Mouse (Mus musculus) hindlimb bud, embryonic 11.5 days (tissue): ENCODE results near the gene Pgbd1.
"Not testable (repeated sequence)": the region's sequence is repeated elsewhere in the genome, so short reads cannot be mapped to it uniquely, and the experiment has no call there.

Experiments used
- DNase-seq: peaks from one replicate; pipeline ENCODE4 v3.0.0-alpha.2; 2012; ENCODE audit warnings: low read depth, low spot score; ENCODE audit errors: extremely low spot score

The Pgbd1 gene

DNA sequence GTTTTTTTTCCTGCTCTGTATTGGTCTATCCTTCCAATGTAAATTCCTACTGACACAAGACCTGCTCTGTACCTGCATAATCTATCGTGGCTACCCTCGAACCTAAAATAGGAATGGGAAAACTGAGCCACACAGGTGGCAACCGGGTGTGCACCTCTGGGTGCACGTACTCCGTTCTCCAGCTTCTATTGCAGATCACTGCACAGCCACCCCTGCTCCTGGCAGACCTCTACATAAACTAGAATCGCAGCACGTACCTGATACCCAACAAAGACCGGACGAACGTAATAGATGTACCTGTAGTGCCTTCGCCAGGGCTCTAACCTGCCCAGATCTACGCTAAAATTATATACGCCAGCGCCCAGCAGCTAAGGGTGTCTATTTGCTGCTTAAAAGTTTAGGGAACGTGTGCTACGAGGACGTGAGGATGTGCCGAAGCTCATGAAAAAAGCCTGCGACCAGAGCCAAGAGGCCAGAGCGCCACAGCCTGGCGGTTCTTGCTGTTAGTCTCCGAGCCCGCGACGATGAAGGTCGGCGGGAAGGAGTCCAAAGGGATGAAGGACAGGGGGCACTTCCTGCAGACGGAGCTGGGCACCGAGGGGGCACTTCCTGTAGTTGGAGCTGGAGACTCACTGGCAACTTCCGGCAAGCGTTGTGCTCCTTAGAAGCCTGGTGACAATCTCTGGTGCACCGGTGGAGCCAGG lies at the start of gene Pgbd1:
Pgbd1 (minus strand) TSS at position 556 of the 704 bp plus-strand sequence.
- DNase-seq = peak; percentile 50

GRCm38 (mm10) chr13:21486881-21487280 lies 46.0 kb upstream of the Pgbd1 start:
- DNase-seq = no peak

GRCm38 (mm10) chr13:21478759-21479670 lies 38.2 kb upstream of the Pgbd1 start, which contains the start of the genes Zkscan4 and Gm10065:
Gene Zkscan4 (plus strand): TSS chr13:21478907.
Gene Gm10065 (minus strand): TSS chr13:21479441.
- DNase-seq = peak; percentile 12

- no peak for DNase-seq
Measured at GRCm38 (mm10) chr13:21472427-21472826, 31.6 kb upstream of the Pgbd1 start.

DNA sequence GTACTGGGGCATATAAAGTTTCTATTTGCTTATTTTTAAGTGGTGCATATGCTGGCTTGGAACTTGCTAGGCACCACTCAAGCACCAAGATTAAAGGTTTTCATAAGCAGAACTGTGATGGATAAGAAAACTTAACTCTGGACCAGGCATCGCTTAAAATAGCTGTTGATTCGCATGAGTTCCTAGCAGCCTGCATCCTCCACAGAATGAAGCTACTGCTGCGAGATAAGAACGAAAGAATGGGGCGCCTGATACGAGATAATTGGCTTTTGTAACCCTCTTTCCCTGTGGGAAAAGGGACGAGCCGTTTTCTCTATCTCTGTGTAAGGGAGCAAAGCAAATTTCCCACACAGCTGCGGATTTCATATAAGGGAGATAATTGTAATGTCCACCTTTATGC lies 28.2 kb upstream of the Pgbd1 start:
- no peak for DNase-seq

- no peak for DNase-seq
Measured at GRCm38 (mm10) chr13:21468061-21469019, 27.5 kb upstream of the Pgbd1 start, which contains the start of gene Nkapl. Gene Nkapl (minus strand): TSS chr13:21468509.

DNA sequence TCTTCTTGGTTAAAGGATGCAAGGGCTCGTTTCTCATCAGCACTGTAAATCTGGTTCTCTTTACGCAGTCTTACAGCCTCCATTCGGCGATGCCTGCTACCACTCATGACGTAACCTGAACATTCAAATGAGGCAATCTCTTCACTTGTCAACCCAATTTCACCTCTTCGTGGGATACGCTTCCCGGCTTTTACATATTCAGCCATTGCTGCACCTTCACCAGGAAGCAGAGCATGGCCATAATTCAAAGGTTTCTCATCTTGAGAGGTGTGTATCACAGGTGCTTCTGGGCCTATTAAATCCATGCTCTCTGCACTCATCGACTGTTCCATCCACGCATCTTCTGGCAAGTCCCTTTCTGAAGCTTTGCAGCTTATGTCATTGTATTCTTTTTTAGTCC lies 26.5 kb upstream of the Pgbd1 start:
- no peak for DNase-seq

DNA sequence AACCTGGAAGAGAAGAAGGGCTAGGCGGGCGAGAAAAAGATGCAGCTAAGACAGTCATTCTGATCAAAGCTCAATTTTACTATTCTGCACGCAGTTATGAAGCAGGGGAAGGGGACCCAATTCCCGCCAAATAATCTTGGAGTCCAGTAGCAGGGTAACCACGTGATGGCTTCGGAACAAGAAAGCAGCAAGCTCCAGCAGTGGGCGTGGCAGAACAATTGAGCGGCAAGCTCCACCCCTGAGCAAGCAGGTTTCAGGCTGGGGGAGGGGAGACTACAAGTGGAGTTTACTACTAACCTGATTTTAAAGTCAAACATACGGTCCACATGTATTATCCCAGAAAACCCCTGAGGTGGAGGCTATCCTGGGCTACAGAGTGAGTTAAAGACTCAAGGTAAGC lies 21.7 kb upstream of the Pgbd1 start:
- not testable (repeated sequence) for DNase-seq

GRCm38 (mm10) chr13:21456347-21456746 lies 15.5 kb upstream of the Pgbd1 start:
- no peak for DNase-seq

- no peak for DNase-seq
Measured at GRCm38 (mm10) chr13:21454133-21454532, 13.3 kb upstream of the Pgbd1 start.

GRCm38 (mm10) chr13:21453449-21453848 lies 12.6 kb upstream of the Pgbd1 start, which contains the start of gene Zscan26:
Gene Zscan26 (minus strand): TSS chr13:21453730.
- peak; percentile 83 for DNase-seq

DNA sequence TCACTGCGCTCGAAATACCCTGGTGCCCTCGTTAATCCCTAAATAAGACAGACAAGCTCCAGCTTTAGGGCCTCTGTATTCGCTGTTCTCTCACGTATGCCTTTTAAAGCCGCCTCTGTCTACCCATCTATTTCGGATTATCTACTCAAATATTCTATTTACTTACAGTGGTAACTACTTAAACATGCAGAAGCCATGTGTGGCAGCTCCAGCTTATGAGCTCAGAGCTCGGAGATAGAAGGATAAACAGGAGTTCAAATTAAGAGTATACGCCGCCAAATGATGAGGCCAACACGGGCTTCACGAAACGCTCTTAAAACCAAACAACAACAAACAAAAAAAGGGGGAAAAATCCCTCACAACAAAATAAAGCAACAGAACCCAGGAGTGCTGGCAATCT lies 12.2 kb upstream of the Pgbd1 start:
- DNase-seq = no peak

DNA sequence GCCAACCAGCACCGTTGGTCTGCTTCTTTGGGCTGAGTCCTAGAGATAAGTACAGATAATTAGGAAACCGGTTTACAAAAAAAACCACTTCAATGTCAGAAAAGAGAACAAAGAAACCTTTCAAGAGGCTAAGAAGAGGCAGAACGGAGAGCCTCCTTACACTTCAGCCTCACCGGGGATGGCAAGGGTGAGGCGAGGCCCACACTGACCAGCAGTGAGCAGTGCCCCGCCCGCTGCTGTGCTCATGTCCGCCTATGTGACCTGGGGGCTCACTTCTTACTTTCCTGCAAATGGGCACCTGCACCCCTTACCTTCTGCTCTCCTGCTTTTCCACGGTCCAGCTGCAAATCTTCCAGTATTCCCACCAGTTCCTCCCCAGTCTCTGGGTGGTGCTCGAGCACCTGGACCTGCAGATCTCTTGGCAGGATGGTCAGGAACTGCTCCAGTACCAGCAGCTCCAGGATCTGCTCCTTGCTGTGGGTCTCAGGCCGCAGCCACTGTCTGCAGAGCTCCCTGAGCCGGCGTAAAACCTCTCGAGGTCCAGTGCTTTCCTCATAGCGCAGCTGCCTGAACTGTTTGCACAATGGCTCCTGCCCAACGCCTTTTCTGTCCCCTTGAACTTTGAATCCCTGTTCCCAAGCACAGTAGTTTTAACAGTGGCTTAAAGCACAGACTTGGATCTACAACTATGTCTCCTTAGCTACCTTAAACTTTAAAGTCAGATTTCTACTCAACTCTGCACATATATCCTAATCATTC lies 7.2 kb upstream of the Pgbd1 start:
- no peak for DNase-seq

DNA sequence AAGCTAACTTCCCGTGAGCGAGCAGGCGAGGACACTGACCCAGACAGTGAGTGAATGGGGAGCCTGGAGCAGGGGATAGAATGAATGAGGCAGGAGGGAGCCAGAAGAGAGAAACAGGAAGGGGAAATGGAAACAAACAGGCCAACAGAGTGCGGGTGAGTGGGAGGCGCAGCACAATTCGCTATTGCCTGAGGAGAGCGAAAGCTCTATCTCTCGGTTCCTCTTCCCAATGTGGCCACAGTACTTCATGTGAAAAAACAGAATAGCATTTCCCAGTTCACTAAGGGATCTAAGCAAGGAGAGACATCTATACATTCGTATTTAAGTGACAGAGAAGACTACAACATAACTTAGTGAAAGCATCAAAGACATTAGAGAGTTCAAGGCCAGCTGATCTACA lies 5.9 kb upstream of the Pgbd1 start:
- DNase-seq = no peak

- no peak for DNase-seq
Measured at GRCm38 (mm10) chr13:21441207-21441572, 332 bp upstream of the Pgbd1 start.

DNA sequence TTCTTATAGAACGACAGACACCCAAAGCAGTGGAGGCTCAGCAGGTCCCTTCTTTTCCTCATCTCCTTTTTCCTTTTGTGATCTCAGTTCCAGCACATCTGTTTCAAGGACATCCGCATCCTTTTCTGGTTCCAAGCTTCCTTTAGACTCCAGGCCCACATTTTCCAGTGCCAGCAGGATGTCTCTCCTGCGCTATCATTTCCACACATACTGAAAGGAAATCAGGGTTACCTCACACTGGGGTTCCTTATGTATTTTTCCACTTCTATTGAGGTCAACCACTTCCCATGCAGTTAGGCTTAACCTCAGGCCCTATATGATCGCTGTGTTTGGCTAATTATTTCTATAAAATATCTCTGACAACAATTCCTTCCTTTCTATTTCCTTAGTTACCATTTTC lies 5.4 kb downstream of the Pgbd1 start:
- DNase-seq = no peak

DNA sequence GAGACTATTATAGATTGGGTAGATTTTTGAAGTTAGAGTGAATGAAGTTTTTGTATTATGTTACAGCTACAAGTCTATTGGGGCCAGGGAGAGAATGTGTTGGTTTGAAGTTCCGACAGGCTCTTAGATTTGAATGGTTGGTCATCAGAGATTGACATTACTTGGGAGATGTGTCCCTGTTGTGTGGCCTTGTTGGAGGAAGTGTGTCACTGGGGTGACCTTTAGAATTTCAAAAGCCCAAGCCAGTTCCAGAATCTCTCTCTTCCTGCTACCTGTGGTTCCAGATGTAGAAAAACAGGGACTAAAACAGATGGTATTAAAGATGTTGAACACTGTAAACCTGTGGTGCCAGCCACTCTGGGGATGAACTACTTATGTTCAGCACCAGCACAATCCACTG lies 13.2 kb downstream of the Pgbd1 start:
- DNase-seq = no peak

- no peak for DNase-seq
Measured at GRCm38 (mm10) chr13:21423301-21423700, 17.6 kb downstream of the Pgbd1 start.

GRCm38 (mm10) chr13:21418865-21419264 lies 22.0 kb downstream of the Pgbd1 start:
- no peak for DNase-seq
